Mouse (Mus musculus) retina, embryonic 14.5 days (tissue): ENCODE data around the gene 4933411K16Rik.
"Not testable (repeated sequence)": the region's sequence is repeated elsewhere in the genome, so short reads cannot be mapped to it uniquely, and the experiment has no call there.

ENCODE experiments used
- DNase-seq: peaks from one replicate; pipeline ENCODE4 v3.0.0-alpha.2; 2015; ENCODE audit warnings: low spot score

4933411K16Rik gene

DNA sequence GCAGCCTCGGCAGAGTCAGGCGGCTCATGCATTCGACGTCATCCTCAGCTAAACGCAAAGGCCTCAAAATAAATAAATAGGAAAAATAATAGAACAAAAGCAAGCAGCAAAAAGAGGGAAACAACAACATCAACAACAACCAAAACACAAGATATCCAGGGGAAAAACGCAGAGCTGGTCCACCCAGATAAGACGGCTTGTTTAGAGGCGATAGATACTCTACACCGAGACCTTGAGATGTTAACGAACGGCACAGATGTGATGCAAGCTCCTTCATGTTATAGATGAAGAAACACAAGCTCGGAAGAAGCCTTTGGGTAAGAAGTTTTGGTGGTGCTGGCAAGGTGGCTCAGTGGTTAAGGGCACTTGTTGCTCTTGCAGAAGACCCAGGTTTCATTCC is 27.0 kb downstream of the 4933411K16Rik start:
- DNase-seq = no peak

DNA sequence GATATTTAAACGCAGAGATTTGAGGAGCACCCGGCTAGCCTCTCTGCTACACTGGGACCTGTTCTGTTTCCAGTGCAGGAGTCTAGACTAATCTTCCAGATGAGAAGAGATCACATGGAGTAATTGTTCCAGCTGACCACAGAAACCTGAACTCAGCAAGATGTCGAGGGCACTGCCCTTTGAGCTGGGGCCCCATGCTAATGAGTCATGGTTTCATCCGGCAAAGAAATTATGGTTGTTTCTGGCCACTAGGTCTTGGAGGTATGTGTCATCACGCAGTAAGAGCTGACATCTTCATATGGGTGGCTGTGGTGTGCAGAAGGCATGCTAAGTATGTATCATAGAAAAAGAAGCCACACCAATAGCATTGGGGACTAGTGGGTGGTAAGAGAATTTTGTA is 27.9 kb downstream of the 4933411K16Rik start:
- no peak for DNase-seq

DNA sequence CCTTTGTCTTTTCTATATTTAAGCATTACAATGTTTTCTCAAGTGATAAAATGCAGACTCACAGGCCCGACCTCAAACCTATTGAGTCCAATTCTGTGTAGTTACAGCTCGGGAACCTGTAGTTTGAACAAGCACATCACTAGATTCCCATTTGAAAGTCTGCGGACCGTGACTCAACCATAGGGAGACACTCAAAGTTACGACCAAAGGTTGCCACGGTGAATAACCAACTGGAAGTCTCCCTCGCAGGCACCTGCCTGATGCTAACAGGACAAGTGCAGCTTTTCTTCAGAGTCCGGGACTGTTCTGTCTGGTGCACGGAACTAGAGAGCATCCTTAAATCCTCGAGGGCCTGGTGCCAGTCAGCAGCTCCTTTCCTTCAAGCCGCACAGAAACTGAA is 28.4 kb downstream of the 4933411K16Rik start:
- DNase-seq = no peak

DNA sequence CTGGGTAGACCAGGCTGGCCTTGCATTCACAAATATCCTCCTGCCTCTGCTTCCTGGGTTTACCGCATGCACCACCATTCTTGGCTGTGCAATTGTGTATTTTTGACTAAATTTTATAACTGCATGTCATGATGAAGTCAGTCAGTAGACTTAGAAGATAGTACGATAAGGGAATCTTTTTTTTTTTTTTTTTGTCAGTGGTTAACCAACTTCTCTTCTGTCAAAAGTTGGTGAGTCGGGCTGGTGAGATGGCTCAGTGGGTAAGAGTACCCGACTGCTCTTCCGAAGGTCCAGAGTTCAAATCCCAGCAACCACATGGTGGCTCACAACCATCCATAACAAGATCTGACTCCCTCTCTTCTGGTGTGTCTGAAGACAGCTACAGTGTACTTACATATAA is 29.6 kb downstream of the 4933411K16Rik start:
- DNase-seq = not testable (repeated sequence)

DNA sequence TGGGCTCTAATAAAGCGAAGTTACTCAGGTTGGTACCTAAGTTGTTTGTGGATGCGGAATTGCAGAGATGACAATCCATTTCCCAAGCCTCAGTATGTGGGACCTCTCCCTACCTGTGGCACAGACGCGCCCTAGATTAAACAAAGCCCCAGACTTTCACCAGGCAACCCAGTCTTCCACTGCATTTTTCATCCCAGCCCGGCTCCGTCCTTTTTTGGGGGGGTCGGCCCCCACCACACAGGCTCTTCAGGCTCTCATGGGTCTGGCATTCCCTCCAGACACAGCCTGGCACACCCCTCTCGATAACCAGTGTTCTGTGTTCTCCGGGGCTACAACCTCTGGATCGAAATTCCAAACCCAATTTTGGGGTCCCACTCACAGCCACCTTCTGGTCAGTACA is 33.6 kb downstream of the 4933411K16Rik start:
- no peak for DNase-seq

DNA sequence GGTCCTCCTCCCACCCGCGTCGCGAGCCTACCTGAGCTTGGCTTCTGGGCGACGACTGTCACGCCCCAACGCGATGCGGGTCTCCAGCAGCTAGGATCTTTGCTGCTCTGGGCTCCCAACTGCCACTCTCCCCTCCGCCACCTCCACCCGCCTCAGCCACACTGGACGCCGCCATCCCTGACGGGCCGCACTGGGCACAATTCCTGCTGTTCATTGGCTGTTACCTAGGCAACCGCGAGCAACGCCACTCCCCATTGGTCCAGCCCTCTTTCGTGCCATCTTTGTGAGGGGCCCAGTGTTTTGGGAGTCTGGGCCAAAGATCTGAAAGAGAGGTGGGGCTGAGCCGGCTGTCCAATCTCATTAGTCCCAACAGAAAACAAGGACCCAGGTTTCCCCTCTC is 34.1 kb downstream of the 4933411K16Rik start, which contains the start of gene Morn4:
Morn4 (minus strand) TSS at position 192 of the 400 bp plus-strand sequence.
- peak; percentile 98 for DNase-seq

DNA sequence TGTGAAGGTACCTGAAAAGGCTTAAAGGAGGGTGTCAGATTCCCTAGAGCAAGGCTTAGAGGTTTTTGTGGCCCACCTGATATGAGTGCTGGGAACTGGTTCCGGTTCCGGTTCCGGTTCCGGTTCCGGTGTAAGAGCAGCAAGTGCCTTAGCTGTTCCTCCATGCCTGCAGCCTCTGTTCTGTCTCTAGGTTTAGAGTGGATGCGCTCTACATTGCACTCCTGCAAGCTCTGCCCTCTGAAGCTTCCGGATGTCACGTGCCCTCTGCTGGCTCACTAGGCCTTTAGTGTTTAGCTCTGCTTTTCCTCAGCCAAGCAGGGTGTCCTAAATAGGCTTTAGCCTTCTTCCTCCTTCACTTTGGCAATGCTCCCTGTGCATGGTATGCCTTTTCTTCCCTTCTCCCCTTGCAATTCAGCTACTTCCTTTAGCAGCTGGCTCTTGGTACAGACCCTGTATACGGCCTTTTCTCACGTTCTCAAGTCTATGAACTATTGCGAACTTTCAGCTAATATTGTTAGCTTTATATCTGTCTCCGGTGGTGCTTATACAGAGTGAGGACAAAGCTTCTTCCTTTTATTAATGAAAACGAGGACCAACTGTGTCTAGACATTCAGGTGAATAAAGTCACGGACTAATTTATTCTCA is 37.2 kb downstream of the 4933411K16Rik start:
- peak; percentile 60 for DNase-seq

DNA sequence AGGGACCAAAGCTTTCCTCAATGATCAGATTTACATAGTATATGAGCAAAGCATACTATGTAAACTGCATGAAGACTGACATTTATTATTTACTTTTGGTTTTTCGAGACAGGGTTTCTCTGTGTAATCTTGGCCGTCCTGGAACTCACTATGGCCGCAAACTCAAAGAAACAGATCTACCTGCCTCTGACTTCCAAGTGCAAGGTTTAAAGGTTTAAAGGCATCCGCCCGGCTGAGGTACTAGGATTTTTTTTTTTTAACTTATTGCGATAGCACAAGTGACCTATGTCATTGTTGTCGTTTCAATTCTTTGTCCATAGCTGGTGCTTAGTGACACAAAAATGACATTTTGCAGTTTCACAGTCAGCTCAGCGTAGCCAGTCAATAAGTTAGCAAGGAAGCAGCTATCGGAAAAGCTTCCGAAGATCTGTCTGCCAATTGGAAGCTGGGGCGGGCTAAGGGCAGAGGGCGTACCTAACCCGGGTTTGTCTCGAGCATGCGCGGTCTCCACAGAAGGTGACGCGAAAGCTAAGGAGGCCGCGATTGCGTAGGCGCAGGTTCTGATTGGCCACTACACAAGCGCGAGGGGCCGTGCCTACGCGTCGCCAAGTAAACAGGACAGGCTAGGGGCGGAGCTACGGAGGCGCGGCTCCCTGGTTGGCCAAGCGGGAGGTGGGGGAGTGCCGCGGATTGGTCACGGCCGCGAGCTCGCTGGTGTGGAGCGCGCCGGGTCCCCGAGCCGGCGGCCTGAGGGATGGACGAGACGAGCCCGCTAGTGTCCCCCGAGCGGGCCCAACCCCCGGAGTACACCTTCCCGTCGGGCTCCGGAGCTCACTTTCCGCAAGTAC is 37.9 kb downstream of the 4933411K16Rik start, which contains the start of gene Pi4k2a:
Pi4k2a (plus strand) TSS at position 723 of the 848 bp plus-strand sequence.
- peak; percentile 99 for DNase-seq

DNA sequence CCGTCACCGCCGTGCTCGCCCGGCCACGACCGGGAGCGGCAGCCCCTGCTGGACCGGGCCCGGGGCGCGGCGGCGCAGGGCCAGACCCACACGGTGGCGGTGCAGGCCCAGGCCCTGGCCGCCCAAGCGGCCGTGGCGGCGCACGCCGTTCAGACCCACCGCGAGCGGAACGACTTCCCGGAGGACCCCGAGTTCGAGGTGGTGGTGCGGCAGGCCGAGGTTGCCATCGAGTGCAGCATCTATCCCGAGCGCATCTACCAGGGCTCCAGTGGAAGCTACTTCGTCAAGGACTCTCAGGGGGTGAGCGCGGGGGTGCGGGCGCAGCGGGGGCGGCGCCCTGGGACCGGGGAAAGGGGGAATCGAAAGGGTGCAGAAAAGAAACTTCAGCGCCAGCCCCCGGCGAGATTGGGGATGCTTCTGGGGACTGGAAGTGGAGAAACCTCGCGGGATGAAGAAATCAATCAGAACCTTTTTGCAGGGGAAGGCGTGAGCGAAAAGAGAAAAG is 38.6 kb downstream of the 4933411K16Rik start:
- peak; percentile 28 for DNase-seq

DNA sequence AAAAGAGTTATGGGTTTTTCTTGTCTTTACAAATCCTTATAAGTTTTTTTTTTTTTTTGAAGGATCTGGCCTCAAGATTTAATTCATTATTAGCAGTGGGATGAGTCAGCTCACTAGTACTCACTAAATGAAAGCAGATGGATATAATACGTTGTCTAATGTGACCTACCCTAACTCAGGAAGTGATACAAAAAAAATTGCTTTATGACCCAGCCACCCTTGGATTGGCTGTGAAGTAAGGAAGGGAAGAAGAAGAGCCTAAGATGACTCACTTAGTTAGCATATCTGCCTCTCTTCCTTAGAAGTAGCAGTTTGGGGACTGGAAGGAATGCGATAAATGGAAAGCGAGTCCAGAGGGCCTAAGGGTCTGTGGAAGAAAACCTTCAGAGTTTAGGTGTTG is 47.4 kb downstream of the 4933411K16Rik start:
- DNase-seq = no peak
